Mouse (Mus musculus) c-Kit-negative CD71-positive TER-119-positive erythroid progenitor cells, embryonic 14.5 days (primary cell): ENCODE measurements around the gene Krtap14.

ENCODE experiments used
- DNase-seq: peaks from one replicate; pipeline ENCODE4 v3.0.0-alpha.2; 2013; ENCODE audit warnings: low read depth, low spot score

Gene Krtap14

DNA sequence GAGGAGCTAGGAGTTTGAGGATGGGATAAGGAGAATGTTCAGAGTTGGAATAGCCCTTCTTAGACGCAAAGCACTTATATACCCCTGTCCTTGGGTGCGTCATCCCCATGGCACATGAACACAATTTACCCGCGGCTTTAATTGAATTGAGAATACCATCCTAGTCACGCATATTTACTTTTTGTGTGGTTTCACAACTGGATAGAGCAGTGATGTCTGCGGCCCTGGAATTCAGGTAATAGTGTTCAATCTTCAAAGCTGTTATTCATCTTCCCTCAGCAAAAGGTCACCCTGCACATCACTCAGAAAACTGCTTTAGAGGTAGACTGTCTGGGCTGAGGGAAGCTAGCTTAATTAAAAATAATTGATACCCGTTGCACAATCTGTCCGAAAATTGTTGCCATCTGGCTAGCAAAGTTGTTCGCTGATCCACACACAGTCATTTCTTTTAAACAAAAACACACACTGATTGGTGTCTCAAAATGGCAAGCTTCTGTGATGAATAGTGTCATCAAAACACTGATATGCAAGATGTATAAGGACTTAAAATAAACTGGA lies at the start of gene Krtap14:
Gene Krtap14, minus strand, starts transcription at position 51 of the 558 bp plus-strand sequence.
- no peak for DNase-seq

DNA sequence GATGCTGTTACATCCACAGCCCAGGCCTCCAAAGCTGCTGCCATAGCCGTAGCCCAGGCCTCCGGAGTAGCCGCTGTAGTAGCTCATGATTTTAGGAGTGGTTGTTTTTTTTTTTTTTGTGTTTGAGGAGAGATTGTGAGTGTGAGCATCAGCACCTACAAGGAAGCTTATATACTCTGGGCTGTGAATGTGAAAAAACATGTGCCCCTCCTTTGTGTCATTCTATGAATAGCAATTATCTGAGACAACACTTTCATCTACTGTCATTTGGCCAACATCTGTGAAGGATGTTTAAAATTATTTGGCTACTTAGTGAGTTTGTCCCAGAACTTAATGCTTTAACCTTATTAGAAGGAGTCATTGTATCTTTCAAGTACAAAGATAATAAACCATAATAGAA lies 48.2 kb upstream of the Krtap14 start, which contains the start of gene Krtap19-2:
Gene Krtap19-2, minus strand, starts transcription at position 101 of the 400 bp plus-strand sequence.
- no peak for DNase-seq

DNA sequence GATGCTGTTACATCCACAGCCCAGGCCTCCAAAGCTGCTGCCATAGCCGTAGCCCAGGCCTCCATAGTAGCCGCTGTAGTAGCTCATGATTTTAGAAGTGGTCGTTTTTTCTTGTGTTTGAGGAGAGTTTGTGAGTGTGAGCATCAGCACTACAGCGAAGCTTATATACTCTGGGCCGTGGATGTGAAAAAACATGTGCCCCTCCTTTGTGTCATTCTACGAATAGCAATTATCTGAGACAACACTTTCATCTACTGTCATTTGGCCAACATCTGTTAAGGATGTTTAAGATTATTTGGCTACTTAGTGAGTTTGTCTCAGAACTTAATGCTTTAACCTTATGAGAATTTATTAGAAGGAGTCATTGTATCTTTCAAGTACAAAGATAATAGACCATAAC lies 43.4 kb upstream of the Krtap14 start, which contains the start of gene Krtap19-1:
Gene Krtap19-1, minus strand, starts transcription at position 101 of the 400 bp plus-strand sequence.
- DNase-seq: no peak

DNA sequence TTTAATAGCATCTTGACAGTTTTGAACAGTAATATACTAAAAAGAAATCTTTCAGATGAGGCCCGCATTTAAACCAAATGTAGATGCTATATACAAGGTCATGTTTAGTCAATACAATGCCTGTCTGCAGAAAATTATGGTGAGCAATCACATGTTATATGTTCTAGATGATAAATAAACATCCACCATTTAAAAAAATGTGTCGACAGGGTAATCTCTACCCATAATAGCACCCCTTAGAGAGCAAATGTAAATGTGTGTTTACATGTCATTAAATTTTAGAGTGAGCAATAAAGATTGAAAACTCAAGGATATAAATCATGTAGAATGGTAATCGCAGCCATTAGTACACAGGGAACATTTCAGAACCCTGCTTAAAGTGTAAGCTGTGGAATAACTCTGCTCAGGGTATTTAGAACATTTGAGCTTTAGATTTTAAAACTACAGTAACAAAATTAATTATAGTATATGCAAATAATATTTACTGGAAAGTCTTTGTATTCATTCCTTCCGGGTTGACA lies 39.0 kb upstream of the Krtap14 start:
- no peak for DNase-seq

DNA sequence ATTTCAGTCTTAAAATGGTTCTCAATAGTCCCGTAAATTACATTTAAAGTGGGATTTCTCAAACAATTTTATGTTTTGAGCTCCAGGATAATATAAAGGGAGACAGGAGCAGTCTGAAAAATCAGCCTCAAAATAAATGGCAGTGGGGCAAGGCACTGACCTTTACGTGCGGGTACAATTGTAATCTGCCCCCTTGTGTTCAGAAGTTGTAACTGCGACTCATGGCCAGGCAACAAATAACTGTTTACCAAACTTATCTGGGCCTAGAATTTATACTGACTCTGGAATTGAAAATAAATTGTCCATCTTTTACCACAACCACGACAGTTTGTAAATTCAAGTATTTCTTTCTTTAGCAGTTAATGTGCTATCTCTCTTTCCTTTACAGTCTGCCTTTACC lies 25.5 kb upstream of the Krtap14 start:
- DNase-seq: no peak

DNA sequence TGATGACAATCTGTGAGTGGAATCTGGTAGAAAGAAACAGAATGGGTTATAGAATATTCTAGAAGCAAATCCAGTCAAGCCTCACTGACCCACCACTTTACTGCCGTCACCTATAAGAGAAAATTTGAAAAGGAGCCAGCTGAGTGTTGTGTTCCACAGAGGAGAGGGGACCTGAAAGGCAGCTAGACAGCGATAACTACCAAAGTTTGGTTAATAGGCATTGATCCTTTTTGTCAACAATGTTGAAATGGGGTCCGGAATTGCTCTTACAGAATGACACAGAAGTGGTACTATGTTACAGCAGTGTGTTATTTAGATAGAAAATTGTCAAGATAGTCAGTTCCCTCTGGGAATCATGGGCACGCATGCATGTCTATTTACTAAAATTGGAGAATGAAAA lies 22.6 kb upstream of the Krtap14 start:
- no peak for DNase-seq

DNA sequence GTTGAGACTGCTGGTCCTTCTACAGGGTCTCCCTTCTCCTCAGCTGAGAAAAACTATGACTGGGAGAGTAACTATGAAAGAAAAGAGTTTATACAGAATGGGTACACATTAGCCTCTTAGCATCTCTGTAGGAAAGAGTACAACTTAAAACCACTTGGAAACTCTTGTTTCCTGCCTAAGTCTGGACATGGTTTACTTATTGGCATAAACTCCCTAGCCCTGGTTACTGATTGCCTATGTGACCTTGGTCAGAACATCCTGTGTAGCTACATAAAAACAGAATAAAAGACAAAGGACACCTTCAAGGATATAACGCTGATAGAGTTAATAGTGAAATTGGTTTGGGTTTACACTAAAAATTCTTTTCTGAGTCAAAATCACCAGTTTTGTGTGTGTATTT lies 21.4 kb upstream of the Krtap14 start:
- no peak for DNase-seq

DNA sequence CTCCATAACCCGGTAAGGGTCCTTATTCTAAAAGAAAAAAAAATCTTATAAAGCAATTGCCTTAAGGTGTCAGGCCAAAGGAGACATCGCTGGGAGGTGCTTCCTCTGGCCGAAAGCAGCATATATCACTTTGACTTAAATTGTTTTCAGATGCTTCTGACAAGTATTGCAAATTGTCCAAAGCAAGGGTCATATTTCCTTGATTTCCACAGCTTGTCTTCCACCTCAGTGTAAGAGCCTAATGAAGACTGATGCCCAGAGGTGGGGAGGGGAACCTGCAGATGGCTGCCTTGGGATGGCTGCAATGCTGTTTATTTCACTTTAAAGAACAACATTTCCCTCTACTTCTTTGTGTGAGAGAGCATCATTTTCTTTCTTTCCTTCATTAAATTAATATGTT lies 1.0 kb upstream of the Krtap14 start:
- DNase-seq: no peak

DNA sequence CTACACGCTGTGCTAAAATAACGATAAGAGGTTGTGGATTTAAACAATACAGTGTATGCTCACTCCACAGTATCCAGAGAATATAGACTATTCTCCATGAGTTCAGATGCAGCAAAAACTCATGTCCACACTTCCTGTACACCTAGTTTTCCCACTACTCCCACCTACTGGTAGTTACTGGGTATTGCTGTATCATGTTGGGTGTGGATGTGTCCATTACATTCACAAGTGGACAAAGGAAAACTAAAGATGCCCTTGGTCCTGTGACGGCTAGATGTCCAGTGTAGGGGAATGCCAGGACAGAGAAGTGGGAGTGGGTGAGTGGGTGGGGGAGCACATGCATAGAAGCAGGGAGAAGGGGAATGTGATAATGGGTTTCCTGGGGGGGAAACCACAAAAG lies 2.2 kb downstream of the Krtap14 start:
- no peak for DNase-seq

DNA sequence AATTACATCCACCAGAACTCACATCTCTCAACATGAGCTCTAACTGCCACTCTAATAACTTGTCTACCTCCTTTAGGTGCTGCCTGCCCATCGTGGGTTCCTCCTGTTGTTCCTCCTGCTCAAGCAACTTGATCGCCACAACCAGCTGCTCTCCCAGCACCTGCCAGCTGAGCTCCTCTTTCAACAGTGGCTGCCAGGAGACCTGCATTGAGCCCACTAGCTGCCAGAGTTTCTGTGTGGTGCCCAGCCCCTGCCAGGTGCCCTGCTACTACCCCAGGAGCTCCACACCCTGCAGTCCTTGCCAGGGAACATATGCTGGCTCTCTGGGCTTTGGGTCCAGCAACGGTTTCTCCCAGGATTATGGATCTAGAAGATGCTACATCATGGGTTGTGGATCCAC lies 5.9 kb downstream of the Krtap14 start, which contains the start of gene Krtap15:
Gene Krtap15, plus strand, starts transcription at position 150 of the 400 bp plus-strand sequence.
- no peak for DNase-seq

DNA sequence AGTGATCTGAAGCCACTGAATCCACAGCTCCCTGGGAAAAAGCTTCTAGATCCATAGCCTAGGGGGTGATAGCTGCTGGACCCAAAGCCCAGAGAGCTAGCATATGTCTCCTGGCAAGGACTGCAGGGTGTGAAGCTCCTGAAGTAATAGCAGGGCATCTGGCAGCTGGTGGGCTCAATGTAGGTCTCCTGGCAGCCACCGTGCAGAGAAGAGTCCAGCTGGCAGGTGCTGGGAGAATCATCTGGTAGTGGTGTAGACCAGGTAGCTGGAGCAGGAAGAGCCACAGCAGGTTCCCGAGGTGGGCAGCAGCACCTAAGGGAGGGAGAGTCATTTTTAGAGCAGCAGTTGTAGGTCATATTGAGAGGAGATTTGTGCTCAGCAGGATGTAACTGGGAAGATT lies 14.1 kb downstream of the Krtap14 start, which contains the start of gene Gm20741:
Gene Gm20741, minus strand, starts transcription at position 394 of the 400 bp plus-strand sequence.
- no peak for DNase-seq

DNA sequence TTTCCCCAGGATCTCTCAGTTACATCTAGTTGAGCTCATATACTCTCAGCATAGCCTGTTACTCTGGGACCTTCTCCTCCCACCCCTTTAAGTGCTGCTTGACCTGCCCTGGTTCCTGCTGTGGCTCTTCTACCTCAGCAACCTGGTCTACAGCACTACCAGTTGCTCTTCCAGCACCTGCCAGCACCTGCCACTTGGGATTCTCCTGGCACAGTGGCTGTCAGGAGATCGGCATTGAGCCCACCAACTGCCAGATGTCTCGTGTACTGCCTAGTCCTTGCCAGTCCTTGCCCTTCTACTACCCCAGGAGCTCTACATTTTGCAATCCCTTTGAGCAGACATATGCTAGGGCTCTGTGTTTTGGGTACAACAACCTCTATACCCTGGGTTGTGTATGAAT lies 39.2 kb downstream of the Krtap14 start:
- no peak for DNase-seq

DNA sequence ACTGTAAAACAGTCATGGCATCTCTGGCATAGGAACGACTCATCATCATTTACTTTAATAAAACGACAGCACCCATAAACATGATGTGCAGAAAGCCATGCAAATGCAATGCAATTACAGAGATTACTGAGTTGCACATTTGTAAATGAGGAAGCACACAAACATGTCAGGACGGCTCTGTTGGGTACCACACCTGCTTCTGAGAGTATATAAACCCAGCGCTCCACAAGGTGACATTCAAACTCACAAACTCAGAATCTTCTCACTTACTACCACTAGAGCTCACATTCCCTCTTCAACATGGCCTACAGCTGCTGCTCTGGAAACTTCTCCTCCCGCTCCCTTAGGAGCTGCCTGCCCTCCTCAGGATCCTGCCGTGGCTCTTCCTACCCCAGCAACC lies 48.3 kb downstream of the Krtap14 start, which contains the start of gene Gm5965:
Gene Gm5965, plus strand, starts transcription at position 301 of the 400 bp plus-strand sequence.
- DNase-seq: no peak

DNA sequence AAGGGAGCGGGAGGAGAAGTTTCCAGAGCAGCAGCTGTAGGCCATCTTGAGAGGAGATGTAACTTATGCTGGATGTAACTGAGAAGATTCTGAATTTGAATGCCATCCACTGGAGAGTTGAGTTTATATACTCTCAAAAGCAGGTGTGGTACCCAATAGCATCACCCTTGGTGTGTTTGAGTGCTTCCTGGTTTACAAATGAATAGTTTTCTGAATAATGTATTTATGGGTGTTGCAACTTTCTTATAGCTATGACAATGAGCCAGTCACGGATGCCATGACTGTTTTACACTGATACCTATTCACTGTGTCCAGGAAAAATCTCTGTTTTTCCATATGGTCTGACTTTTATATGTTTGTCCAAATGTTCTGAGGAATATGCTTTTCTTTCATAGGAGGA lies 51.8 kb downstream of the Krtap14 start, which contains the start of gene 2310057N15Rik:
Gene 2310057N15Rik, minus strand, starts transcription at position 101 of the 400 bp plus-strand sequence.
- DNase-seq: no peak
